Mouse (Mus musculus): ENCODE data around the gene Psmb11.

Gene Psmb11

GRCm38 (mm10) chr14:54674317-54674716, 53.1 kb downstream of the Psmb11 start:
- Histone ChIP-seq H3K27me3 (ENCODE audit: insufficient read depth, low read length) (no peaks in the 10 kb centered on the region), H3K4me1 (replicated peaks; ENCODE audit: low read depth, low read length) (peaks cover 6% of the 10 kb centered on the region), H3K9me3 (ENCODE audit: low read length) (no peaks in the 10 kb centered on the region), H3K36me3 (ENCODE audit: insufficient read depth, low read length) (peaks cover 78% of the 10 kb centered on the region), H3K4me3 (replicated peaks; ENCODE audit: low read length) (no peak overlapping the region)
- TF ChIP-seq POU5F1 (IDR thresholded peaks at IDR 0.05; ENCODE audit: borderline replicate concordance, low read length) (no peak), CTCF (conservative IDR thresholded peaks at IDR 0.05; ENCODE audit: low read length) (no peak), NANOG (IDR thresholded peaks at IDR 0.05; ENCODE audit: borderline replicate concordance, low read length) (no peak)

DNA sequence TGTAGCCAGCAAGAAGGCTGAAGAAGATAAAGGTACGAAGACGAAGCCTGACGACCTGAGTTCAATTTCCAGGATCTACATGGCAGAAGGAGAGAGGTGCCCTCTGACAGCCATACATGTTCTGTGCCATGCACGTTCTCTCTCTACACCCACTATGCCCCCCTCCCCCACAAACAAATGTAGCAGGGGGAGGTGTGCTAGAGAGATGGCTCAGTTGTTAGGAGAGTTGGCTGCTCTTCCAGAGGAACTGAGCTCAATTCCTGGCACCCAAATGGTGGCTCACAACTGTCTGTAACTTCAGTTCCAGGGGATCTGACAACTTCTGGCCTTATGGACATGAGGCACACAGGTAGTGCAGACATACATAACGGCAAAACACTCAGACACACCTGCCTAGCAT, 55.1 kb downstream of the Psmb11 start:
- H3K4me1 ChIP-seq (replicated peaks; ENCODE audit: low read depth, low read length): peaks cover 6% of the 10 kb centered on the region
- H3K9me3 ChIP-seq (ENCODE audit: low read length): no peaks in the 10 kb centered on the region
- no peaks in the 10 kb centered on the region for H3K27me3 ChIP-seq (ENCODE audit: insufficient read depth, low read length)
- H3K4me3 ChIP-seq (replicated peaks; ENCODE audit: low read length): no peak overlapping the region
- TF ChIP-seq NANOG (IDR thresholded peaks at IDR 0.05; ENCODE audit: borderline replicate concordance, low read length) (no peak), CTCF (conservative IDR thresholded peaks at IDR 0.05; ENCODE audit: low read length) (no peak), POU5F1 (IDR thresholded peaks at IDR 0.05; ENCODE audit: borderline replicate concordance, low read length) (no peak)
- peaks cover 76% of the 10 kb centered on the region for H3K36me3 ChIP-seq (ENCODE audit: insufficient read depth, low read length)

DNA sequence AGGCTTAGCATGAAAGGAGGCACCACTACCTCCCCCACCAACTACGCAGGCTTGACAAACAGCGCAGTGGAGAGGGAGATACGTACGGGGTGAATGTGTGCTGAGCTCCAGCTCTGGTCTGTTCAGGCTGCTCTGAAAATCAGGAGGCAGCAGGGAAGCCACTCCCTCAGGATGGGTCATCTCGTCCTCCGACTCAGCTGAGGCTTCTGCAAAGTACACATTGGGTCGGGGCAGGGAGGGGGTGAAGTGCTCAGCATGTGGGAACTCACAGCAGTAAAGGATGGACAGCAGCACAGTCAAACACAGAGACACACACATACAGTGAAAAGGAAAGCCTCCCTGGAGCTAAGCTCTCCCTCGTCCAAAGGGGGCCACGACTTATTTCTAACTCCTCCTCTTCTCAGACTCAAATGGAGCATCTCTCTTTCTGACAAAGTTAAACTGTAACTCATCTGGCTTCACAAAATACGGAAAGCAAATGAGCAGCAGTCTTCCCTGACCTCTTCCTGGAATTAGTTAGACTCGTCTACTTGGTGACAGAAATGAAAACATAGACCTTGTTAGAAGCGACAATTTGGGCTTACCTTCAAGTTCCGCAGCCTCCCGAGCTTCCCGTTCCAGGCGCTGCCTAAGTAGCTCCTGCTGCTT, 57.5 kb downstream of the Psmb11 start:
- Histone ChIP-seq H3K9me3 (ENCODE audit: low read length) (no peaks in the 10 kb centered on the region), H3K4me3 (replicated peaks; ENCODE audit: low read length) (no peak overlapping the region), H3K4me1 (replicated peaks; ENCODE audit: low read depth, low read length) (peaks cover 6% of the 10 kb centered on the region), H3K27me3 (ENCODE audit: insufficient read depth, low read length) (no peaks in the 10 kb centered on the region), H3K36me3 (ENCODE audit: insufficient read depth, low read length) (peaks cover 73% of the 10 kb centered on the region)
- no peak for TF ChIP-seq POU5F1 (IDR thresholded peaks at IDR 0.05; ENCODE audit: borderline replicate concordance, low read length)
- no peak for TF ChIP-seq NANOG (IDR thresholded peaks at IDR 0.05; ENCODE audit: borderline replicate concordance, low read length)
- TF ChIP-seq CTCF (conservative IDR thresholded peaks at IDR 0.05; ENCODE audit: low read length): no peak

All from E14TG2a.4 (cell line).